21 mouse cellular contexts compared by ENCODE assay signal in the genomic region with DNA sequence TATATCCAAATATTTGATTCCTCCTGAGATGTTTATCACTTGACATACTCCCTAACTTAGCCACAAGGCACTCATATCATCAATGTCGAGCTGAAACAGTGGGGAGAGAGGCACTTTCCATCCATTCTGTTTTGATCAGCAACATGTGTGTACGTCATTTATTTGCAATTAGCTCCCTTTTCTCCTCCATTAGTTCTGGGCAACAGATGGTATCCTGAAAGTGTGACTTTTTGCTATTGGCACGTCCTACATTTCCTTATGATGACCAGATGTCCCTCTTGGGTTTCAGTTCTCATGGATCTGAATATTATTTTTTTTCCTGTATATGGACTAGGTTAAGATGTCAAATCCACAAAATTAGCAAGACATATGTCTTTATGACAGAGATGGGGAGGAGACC.
DNase-seq lines count a peak whose midpoint lies in the region; ATAC-seq and TF ChIP-seq lines count a peak whose summit lies in the region.
"Had no signal": no experiment of that assay in that cellular context is flagged by ENCODE, and none has a peak within 500 bp of the region (broad histone marks: within the 10 kb centered on the region; RNA-seq: fewer than 3 reads in every experiment).

No protein-coding gene starts in this region.

- no peak overlapping the region for H3K9ac ChIP-seq in hindbrain, postnatal 0 days (replicated peaks; ENCODE audit: low read length)
- no peak overlapping the region for H3K9ac ChIP-seq in hindbrain, embryonic 12.5 days
- H3K9ac ChIP-seq in forebrain, embryonic 15.5 days (replicated peaks): no peak overlapping the region
- H3K9ac ChIP-seq: hindbrain, embryonic 14.5 days had no signal

- no peak overlapping the region for H3K27ac ChIP-seq in hindbrain, postnatal 0 days
- H3K27ac ChIP-seq in hindbrain, embryonic 12.5 days: no peak overlapping the region
- no peak overlapping the region for H3K27ac ChIP-seq in forebrain, embryonic 15.5 days (replicated peaks)
- H3K27ac ChIP-seq: heart, embryonic 10.5 days; hindbrain, embryonic 14.5 days had no signal

- peak; percentile 14 for DNase-seq in embryo, embryonic 10.5 days (ENCODE audit: low spot score)
- no peak for DNase-seq in embryo, embryonic 11 days
- DNase-seq in hindbrain, postnatal 0 days (ENCODE audit: low spot score): peak; percentile 17
- no peak for DNase-seq in spleen, adult 18-20 months
- no peak for DNase-seq in kidney, adult 18-20 months
- DNase-seq: adrenal gland, adult 8-10 months; adrenal gland, postnatal 36 days; B cell, adult 2 months; cerebellum, adult 11-12 months; cerebellum, adult 9-10 months; gastrocnemius, postnatal 10 days; heart, adult 18-20 months; heart, postnatal 10 days; kidney, adult 8-10 months had no signal

- H3K27me3 ChIP-seq in hindbrain, postnatal 0 days (ENCODE audit: insufficient read depth, low read length): no peaks in the 10 kb centered on the region
- H3K27me3 ChIP-seq in hindbrain, embryonic 12.5 days: no peaks in the 10 kb centered on the region
- H3K27me3 ChIP-seq in forebrain, embryonic 15.5 days: no peaks in the 10 kb centered on the region

- no peak overlapping the region for H3K4me3 ChIP-seq in hindbrain, postnatal 0 days (ENCODE audit: low read length)
- no peak overlapping the region for H3K4me3 ChIP-seq in hindbrain, embryonic 12.5 days
- H3K4me3 ChIP-seq in forebrain, embryonic 15.5 days: no peak overlapping the region
- H3K4me3 ChIP-seq: heart, embryonic 10.5 days had no signal

- ATAC-seq in hindbrain, postnatal 0 days: no peak
- ATAC-seq in hindbrain, embryonic 12.5 days (ENCODE audit: low FRiP score): no peak
- ATAC-seq in forebrain, embryonic 15.5 days (replicated peaks): peak; percentile 56
- ATAC-seq: CD4-positive, CD25-positive, alpha-beta regulatory T cell, adult 4 months; intestine, embryonic 16.5 days had no signal

- TF ChIP-seq CTCF in hindbrain, postnatal 0 days (IDR thresholded peaks at IDR 0.05; ENCODE audit: low read depth): no peak

- no peaks in the 10 kb centered on the region for H3K9me3 ChIP-seq in hindbrain, postnatal 0 days (ENCODE audit: low read length)
- H3K9me3 ChIP-seq in hindbrain, embryonic 12.5 days (replicated peaks): no peaks in the 10 kb centered on the region
- H3K9me3 ChIP-seq in forebrain, embryonic 15.5 days: no peaks in the 10 kb centered on the region
- H3K9me3 ChIP-seq: G1E; heart, embryonic 10.5 days had no signal

- no peak overlapping the region for H3K4me2 ChIP-seq in hindbrain, postnatal 0 days (ENCODE audit: low read depth, low read length)
- H3K4me2 ChIP-seq in hindbrain, embryonic 12.5 days (replicated peaks): no peak overlapping the region
- no peak overlapping the region for H3K4me2 ChIP-seq in forebrain, embryonic 15.5 days (replicated peaks)
- H3K4me2 ChIP-seq: hindbrain, embryonic 14.5 days had no signal

- no peaks in the 10 kb centered on the region for H3K4me1 ChIP-seq in hindbrain, postnatal 0 days (ENCODE audit: insufficient read depth, low read length)
- H3K4me1 ChIP-seq in hindbrain, embryonic 12.5 days: no peaks in the 10 kb centered on the region
- H3K4me1 ChIP-seq in forebrain, embryonic 15.5 days: 0 out of 2 replicates have a peak, but pooled peaks cover 11% of the 10 kb centered on the region
- H3K4me1 ChIP-seq: heart, embryonic 10.5 days had no signal

- no peaks in the 10 kb centered on the region for H3K36me3 ChIP-seq in hindbrain, postnatal 0 days (ENCODE audit: insufficient read depth, low read length)
- no peaks in the 10 kb centered on the region for H3K36me3 ChIP-seq in hindbrain, embryonic 12.5 days
- no peaks in the 10 kb centered on the region for H3K36me3 ChIP-seq in forebrain, embryonic 15.5 days
- H3K36me3 ChIP-seq: G1E; heart, embryonic 10.5 days had no signal

- 51% methylated on average over 3 of the region's 3 CpGs for WGBS in hindbrain, postnatal 0 days
- WGBS in hindbrain, embryonic 12.5 days: 60% methylated on average over 3 of the region's 3 CpGs
- WGBS in forebrain, embryonic 15.5 days: 38% methylated on average over 3 of the region's 3 CpGs

Comparison
In these comparisons a context has a peak if more than half of its experiments do, and no peak if none do; other contexts are left out.
1. DNase-seq: peak in embryo, embryonic 10.5 days (single experiment) and hindbrain, postnatal 0 days (single experiment); none in embryo, embryonic 11 days (single experiment), spleen, adult 18-20 months (0 of 2) and kidney, adult 18-20 months (single experiment).